Mouse (Mus musculus) intestine, embryonic 16.5 days (tissue): ENCODE results near the gene Adprm. TPM values are rescaled to one million over a fixed set of nuclear protein-coding genes. Genes with fewer than 3 reads are reported as not detected.

ENCODE experiments used
- ATAC-seq: fragments of 200-750 bp; cut with Nextera tagmentation; 2 replicates; pipeline ENCODE4 v1.8.0; 2017; ENCODE audit warnings: moderate TSS enrichment, moderate library complexity
- H3K27ac ChIP-seq: fragments of 300-500 bp; sonication (generic); 2 replicates; pipeline ENCODE4 v1.5.1; 2014; ENCODE audit warnings: mild to moderate bottlenecking, low read length
- H3K27me3 ChIP-seq: fragments of 300-500 bp; sonication (generic); replicated peaks from 2 replicates; pipeline ENCODE4 v1.6.1; 2014; ENCODE audit warnings: low read length, control low read depth, mixed read lengths; ENCODE audit not compliant: control insufficient read depth, insufficient read depth
- H3K36me3 ChIP-seq: fragments of 300-500 bp; sonication (generic); 2 replicates; pipeline ENCODE4 v1.6.1; 2014; ENCODE audit warnings: low read length, control low read depth; ENCODE audit not compliant: control insufficient read depth, insufficient read depth
- H3K4me1 ChIP-seq: fragments of 300-500 bp; sonication (generic); 2 replicates; pipeline ENCODE4 v1.6.1; 2014; ENCODE audit warnings: low read length, control low read depth, mixed read lengths; ENCODE audit not compliant: control insufficient read depth, insufficient read depth
- H3K4me2 ChIP-seq: fragments of 300-500 bp; sonication (generic); 2 replicates; pipeline ENCODE4 v1.6.1; 2014; ENCODE audit warnings: low read depth, low read length, control low read depth
- H3K4me3 ChIP-seq: fragments of 300-500 bp; sonication (generic); 2 replicates; pipeline ENCODE4 v1.5.1; 2014; ENCODE audit warnings: mild to moderate bottlenecking, low read length
- H3K9ac ChIP-seq: fragments of 300-500 bp; sonication (generic); 2 replicates; pipeline ENCODE4 v1.6.1; 2014; ENCODE audit warnings: low read depth, low read length
- H3K9me3 ChIP-seq: fragments of 300-500 bp; sonication (generic); 2 replicates; pipeline ENCODE4 v1.6.1; 2016; ENCODE audit warnings: low read length, control low read depth; ENCODE audit not compliant: control insufficient read depth
- WGBS: fragments of 180-500 bp; shearing (Covaris S2); extraction: QIAGEN DNeasy Blood & Tissue Kit; methylation state at CpG from one replicate; pipeline ENCODE4 v1.1.7; 2014; 5-methylcytosine and 5-hydroxymethylcytosine counted together
- polyA plus RNA-seq: library from polyadenylated mRNA; unstranded; fragments of >200 nt; fragmentation: Nextera tagmentation; extraction: Ambion mirVana; gene quantifications from 2 replicates; pipeline ENCODE4 v1.2.1, GENCODE M21; 2015

Adprm gene
- polyA plus RNA-seq, 1 experiment from 2014 or later = 22.1 TPM

DNA sequence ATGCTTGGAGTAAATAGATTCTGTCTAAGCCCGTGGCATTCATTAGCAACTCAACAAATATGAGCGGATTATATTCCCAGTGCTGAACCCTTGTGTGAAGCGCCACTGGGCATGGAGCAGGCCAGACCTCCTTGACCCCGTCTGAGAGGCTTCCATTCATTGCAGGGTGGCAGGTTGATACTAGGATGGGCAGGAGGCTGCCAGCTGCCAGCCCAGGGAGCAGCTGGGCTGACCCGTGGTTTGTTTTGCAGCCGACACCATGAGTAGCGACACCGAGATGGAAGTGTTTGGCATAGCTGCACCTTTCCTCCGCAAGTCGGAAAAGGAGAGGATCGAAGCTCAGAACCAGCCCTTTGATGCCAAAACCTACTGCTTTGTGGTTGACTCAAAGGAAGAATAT is 27.3 kb upstream of the Adprm start:
- H3K9me3 ChIP-seq = no peaks in the 10 kb centered on the region
- H3K9ac ChIP-seq = no peak overlapping the region
- H3K4me3 ChIP-seq = no peak overlapping the region
- H3K4me2 ChIP-seq = no peak overlapping the region
- ATAC-seq = no peak
- peaks cover 9% of the 10 kb centered on the region for H3K27me3 ChIP-seq
- H3K4me1 ChIP-seq = no peaks in the 10 kb centered on the region
- H3K27ac ChIP-seq = no peak overlapping the region
- 63% methylated on average over 11 of the region's 11 CpGs for WGBS
- H3K36me3 ChIP-seq = no peaks in the 10 kb centered on the region

DNA sequence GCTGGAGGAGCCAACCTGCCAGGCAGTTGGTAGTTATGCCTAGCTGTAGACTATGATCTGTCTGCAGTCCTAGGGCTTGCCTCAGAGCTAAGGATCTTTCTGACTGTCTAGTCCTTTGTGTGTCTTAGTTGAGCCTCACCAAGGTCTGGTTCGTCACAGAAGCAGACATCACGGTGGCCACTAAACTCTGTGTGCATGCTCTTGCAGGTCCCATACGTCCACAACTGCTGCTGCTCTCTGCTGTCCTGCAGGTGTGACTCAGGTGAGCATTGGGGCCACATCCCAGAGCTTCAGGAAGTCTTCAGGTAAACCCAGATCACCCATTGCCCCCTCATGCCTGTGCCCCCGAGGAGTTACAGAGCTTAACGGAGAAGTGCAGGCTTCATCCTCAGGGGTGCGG is 26.5 kb upstream of the Adprm start:
- Histone ChIP-seq H3K4me3 (no peak overlapping the region), H3K9ac (no peak overlapping the region), H3K36me3 (no peaks in the 10 kb centered on the region), H3K27me3 (peaks cover 6% of the 10 kb centered on the region), H3K27ac (no peak overlapping the region), H3K9me3 (no peaks in the 10 kb centered on the region), H3K4me1 (no peaks in the 10 kb centered on the region), H3K4me2 (no peak overlapping the region)
- no peak for ATAC-seq
- 89% methylated on average over 6 of the region's 6 CpGs for WGBS

DNA sequence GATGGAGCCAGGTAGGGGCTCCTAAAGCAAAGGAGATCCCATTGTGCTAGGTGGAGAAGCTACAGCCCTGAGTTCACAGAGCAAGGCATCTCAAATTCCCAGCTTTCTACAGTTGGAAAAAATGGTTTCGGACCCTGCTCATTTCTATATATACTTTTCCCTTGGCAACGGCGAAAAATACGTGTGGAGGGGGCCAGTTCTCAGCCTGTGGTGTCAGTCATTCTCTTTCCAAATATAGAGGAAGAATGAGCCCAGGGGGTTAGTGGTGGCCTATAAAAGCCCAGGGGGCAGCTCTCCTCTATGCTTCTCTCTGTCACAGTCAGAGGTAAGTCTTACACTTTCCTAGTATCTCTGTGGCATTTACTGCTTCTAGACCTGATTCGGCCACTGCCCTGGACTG is 25.6 kb upstream of the Adprm start, which contains the start of gene Myh3:
Gene Myh3, plus strand, starts transcription at position 301 of the 400 bp plus-strand sequence.
- Histone ChIP-seq H3K27ac (no peak within 1 kb of the TSS), H3K4me2 (no peak within 1 kb of the TSS), H3K27me3 (no peaks in the 10 kb centered on the region; the same call in 1 of the 2 replicates), H3K4me1 (no peaks in the 10 kb centered on the region), H3K36me3 (no peaks in the 10 kb centered on the region), H3K4me3 (no peak within 1 kb of the TSS), H3K9ac (no peak within 1 kb of the TSS), H3K9me3 (no peaks in the 10 kb centered on the region)
- 90% methylated on average over 5 of the region's 5 CpGs for WGBS
- ATAC-seq = no peak

DNA sequence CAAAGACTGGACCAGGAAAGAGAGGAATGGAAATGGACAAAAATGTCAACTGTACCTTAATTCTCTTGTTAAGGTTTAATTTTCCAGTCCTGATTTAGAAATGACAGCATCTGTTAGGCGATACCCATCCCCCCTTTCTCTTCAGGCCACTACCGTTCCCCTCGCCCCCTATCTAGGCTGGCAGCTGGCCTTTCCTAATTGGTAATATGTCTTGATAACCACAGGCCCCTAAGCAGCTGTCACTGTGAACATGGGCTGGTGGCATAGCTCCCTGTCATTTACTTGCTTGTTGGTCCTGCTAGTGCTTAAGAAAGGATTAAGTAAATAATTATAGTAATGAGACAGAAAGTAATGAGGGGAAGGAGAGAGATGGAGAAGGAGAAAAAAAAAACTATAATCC is 25.0 kb upstream of the Adprm start:
- Histone ChIP-seq H3K27me3 (no peaks in the 10 kb centered on the region), H3K27ac (no peak overlapping the region), H3K4me3 (no peak overlapping the region), H3K4me1 (no peaks in the 10 kb centered on the region), H3K9ac (no peak overlapping the region), H3K9me3 (no peaks in the 10 kb centered on the region), H3K36me3 (no peaks in the 10 kb centered on the region), H3K4me2 (no peak overlapping the region)
- ATAC-seq = no peak
- 59% methylated on average over 3 of the region's 3 CpGs for WGBS

DNA sequence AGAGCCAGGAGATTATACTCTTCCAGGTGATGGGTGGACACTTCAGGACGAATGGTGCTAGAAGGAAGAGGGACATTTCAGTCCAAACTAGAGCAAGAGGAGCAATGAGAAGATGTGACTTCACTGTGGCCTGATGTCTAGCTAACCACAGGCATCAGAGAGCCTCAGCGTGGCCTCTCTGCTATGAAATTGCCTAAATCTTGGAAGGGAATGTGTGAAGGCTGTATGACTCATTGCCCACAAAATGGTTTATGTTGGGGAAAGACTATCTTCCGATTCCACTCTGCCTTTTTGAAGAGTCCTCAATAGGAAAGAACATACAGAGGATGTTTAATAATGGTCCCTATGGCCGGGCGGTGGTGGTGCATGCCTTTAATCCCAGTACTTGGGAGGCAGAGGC is 24.4 kb upstream of the Adprm start:
- WGBS = 83% methylated on average over 5 of the region's 5 CpGs
- H3K4me2 ChIP-seq = no peak overlapping the region
- H3K36me3 ChIP-seq = no peaks in the 10 kb centered on the region
- ATAC-seq = no peak
- H3K27me3 ChIP-seq = no peaks in the 10 kb centered on the region
- no peaks in the 10 kb centered on the region for H3K4me1 ChIP-seq
- no peak overlapping the region for H3K4me3 ChIP-seq
- H3K9ac ChIP-seq = no peak overlapping the region
- no peaks in the 10 kb centered on the region for H3K9me3 ChIP-seq
- no peak overlapping the region for H3K27ac ChIP-seq

DNA sequence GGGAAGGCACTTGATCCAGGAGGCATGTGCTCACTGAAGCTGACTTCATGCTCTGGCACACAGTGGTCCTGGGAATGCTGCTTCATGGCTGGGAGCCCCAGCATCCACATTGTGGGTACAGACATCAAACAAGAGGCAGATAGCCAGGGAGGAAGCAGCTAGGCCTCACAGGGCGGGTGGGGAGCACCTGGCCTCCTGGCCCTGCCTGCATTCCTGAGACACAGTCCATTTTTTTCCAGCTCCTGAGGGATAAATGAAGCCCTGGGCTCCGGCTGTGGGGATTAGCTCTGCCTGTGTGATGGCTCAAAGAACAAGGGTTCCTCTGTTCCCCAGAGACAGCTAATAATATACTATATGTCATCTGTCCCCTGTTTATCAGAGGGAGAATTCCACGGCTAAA is 22.6 kb upstream of the Adprm start:
- H3K27me3 ChIP-seq = no peaks in the 10 kb centered on the region
- ATAC-seq = no peak
- no peaks in the 10 kb centered on the region for H3K4me1 ChIP-seq
- no peak overlapping the region for H3K27ac ChIP-seq
- H3K9me3 ChIP-seq = no peaks in the 10 kb centered on the region
- H3K4me3 ChIP-seq = no peak overlapping the region
- H3K36me3 ChIP-seq = no peaks in the 10 kb centered on the region
- no peak overlapping the region for H3K4me2 ChIP-seq
- WGBS = 26% methylated on average over 3 of the region's 3 CpGs
- H3K9ac ChIP-seq = no peak overlapping the region; the same call in 1 of the 2 replicates

DNA sequence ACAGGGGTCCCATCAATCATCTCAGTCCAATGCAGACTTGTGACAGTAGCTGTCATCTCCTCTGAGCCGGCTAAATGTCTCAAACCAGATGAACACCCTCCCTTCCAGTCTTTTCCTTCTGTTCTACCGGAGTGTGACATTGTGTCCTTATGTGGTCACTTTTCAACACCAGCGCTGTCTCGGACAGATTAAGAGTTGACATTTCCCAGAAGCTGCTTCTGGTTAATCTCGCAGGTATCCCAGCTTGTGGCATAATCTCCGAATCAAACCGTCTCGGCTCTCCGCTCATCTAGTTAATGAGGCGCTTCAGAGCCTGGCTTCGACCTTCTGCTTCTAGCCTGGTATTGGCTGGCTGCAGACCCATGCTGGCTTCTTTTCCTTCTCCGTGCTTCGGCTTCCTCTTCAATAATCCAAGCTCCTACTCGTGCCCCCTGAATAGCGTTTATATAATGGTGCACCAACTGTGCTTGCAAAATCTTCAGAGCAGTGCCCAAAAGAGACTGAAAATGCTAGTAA is 20.3 kb upstream of the Adprm start:
- H3K27me3 ChIP-seq = no peaks in the 10 kb centered on the region
- WGBS = 78% methylated on average over 15 of the region's 15 CpGs
- H3K4me1 ChIP-seq = no peaks in the 10 kb centered on the region
- ATAC-seq = no peak
- no peak overlapping the region for H3K4me2 ChIP-seq
- H3K9ac ChIP-seq = no peak overlapping the region
- no peak overlapping the region for H3K4me3 ChIP-seq
- H3K27ac ChIP-seq = no peak overlapping the region
- H3K9me3 ChIP-seq = no peaks in the 10 kb centered on the region
- no peaks in the 10 kb centered on the region for H3K36me3 ChIP-seq

DNA sequence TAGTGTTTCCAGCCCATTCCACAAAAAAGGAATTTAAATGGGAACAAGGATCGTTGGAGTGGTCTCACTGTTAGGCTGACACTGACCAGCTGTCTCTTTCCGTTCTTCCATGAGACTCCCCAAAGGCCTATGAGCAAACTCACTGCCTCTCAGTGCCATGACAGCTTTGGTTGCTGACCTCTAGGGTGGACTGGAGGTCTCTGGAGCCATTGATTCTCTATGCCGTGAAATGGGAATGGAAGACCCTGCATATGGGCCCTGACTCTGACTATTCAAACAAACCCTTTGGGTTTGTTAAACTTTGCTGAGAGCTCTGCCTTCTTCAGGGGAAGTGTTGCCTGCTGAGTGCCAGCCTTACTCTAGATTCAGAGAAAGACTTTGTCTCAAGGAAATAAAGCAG is 15.3 kb upstream of the Adprm start:
- Histone ChIP-seq H3K36me3 (peaks cover 15% of the 10 kb centered on the region), H3K27ac (peak overlapping the region; percentile 48; the same call in 1 of the 2 replicates), H3K9ac (no peak overlapping the region), H3K9me3 (no peaks in the 10 kb centered on the region), H3K4me1 (no peaks in the 10 kb centered on the region), H3K4me3 (no peak overlapping the region), H3K4me2 (no peak overlapping the region), H3K27me3 (no peaks in the 10 kb centered on the region)
- 82% methylated on average over 3 of the region's 3 CpGs for WGBS
- ATAC-seq = no peak

DNA sequence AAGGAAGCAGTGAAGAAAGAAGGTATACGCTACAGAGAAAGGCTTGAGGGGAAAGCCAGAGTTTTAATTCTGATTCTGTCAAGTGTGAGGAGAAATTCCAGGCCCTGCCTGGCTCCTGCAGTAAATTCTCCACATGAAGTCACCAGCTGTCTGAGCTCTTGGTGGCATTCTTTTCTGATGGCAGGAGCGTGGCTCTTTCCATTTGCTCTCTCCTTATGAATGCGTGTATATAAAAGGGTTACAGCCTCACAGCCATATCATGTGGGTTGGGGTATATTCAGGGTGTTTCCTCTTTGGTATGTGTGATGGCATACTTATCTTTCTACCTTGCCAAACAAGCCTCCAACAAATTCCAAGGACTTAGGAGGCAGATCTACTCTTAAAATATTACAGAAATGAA is 10.3 kb upstream of the Adprm start:
- H3K4me1 ChIP-seq = no peaks in the 10 kb centered on the region
- WGBS = 85% methylated on average over 3 of the region's 3 CpGs
- H3K4me2 ChIP-seq = no peak overlapping the region
- no peak for ATAC-seq
- no peaks in the 10 kb centered on the region for H3K9me3 ChIP-seq
- H3K36me3 ChIP-seq = peaks cover 23% of the 10 kb centered on the region
- H3K9ac ChIP-seq = no peak overlapping the region
- H3K27ac ChIP-seq = no peak overlapping the region
- no peak overlapping the region for H3K4me3 ChIP-seq
- H3K27me3 ChIP-seq = no peaks in the 10 kb centered on the region

DNA sequence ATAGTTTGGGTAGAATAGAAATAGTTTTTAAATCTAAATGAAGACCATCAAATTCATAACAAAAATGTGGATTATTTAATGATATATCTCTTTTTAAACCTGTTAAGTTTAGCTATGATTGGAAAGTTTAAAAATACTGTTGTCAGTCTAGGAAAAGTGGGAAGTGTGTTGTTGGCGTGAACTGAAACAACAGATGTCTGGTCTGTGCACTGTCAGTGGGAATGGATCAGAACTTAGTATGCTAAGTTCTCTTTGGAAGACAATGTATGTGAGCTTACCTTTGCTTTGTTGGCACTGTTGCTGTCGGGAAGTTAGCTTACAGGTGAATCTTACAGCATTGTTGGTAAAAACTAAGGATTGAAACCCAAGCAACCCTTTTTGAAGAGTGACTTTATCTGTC is 8.9 kb upstream of the Adprm start:
- no peaks in the 10 kb centered on the region for H3K4me1 ChIP-seq
- no peak overlapping the region for H3K4me3 ChIP-seq
- H3K9me3 ChIP-seq = no peaks in the 10 kb centered on the region
- H3K27me3 ChIP-seq = no peaks in the 10 kb centered on the region
- ATAC-seq = no peak
- H3K27ac ChIP-seq = no peak overlapping the region
- 92% methylated on average over 2 of the region's 2 CpGs for WGBS
- no peak overlapping the region for H3K9ac ChIP-seq
- H3K36me3 ChIP-seq = peaks cover 20% of the 10 kb centered on the region
- no peak overlapping the region for H3K4me2 ChIP-seq
